Mouse (Mus musculus) gastrocnemius, adult 18-20 months (tissue): ENCODE data around the gene Fn3krp. TPM values are rescaled to one million over a fixed set of nuclear protein-coding genes. Genes with fewer than 3 reads are reported as not detected.

Source experiments
- DNase-seq: peaks from one replicate; pipeline ENCODE4 v3.0.0; 2021; ENCODE audit warnings: low spot score
- long read RNA-seq, 2 experiments: library from polyadenylated mRNA; stranded (forward); transcript quantifications; one replicate each; pipeline ENCODE4 v2.0.0; 2021
- total RNA-seq, 2 experiments: library from RNA; stranded (reverse); gene quantifications; 2 replicates each; pipeline ENCODE4 v1.2.3; 2021

Gene Fn3krp
- 1 to 10 TPM; 3.5 to 3.8 TPM for total RNA-seq
- long read RNA-seq, experiment 1 = 0 reads
- long read RNA-seq, experiment 2 = 0 reads

DNA sequence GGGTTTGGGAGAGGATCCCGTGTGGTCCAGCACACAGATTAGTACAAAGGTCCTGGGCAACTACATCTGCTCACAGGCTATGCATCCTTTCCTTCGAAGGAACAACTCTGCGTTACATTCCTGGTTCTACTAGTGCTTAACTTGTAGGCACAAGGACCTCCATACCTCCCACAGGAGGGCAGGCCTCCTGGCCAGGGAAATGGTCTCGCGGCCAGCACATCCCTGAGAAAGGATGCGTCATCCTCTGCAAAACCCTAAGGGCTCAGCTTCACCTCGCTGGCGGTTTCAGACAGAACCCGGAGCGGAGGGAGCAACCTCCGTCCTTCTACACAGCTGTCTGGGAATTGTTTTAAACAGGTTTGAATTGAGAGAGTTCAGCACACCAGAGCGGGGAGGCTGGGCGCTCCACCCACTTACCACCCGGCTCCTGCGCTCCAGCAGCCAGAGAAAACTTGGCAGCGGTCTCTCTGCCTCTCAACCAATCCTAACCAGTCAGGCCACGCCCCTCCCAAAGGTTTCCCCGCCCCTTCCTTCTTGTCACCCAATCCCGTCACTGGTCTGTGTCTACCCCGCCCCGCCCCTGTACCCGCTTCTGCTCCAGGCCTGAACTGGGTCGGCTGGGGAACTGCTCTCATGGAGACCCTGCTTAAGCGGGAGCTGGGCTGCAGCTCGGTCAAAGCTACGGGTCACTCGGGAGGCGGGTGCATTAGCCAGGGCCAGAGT, at the start of gene Fn3krp:
Gene Fn3krp, plus strand, starts transcription at position 572 of the 723 bp plus-strand sequence.
- DNase-seq = peak; percentile 100

DNA sequence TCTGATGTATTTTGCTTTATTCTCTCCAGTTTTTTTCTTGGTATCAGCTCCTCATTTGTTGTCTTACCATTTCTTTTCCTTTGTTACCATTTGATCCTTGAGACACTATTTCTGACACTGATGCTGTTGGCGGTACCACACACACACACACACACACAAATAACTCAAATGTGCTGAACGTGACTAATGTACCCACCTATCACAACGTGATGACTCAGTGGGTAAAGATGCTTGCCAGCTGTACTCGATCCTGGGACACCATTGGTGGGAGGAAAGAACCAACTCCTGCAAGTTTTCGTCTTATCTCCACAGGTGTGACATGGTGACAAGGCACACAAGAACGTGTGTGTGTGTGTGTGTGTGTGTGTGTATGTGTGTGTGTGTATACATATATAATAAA, 47.9 kb upstream of the Fn3krp start:
- no peak for DNase-seq

DNA sequence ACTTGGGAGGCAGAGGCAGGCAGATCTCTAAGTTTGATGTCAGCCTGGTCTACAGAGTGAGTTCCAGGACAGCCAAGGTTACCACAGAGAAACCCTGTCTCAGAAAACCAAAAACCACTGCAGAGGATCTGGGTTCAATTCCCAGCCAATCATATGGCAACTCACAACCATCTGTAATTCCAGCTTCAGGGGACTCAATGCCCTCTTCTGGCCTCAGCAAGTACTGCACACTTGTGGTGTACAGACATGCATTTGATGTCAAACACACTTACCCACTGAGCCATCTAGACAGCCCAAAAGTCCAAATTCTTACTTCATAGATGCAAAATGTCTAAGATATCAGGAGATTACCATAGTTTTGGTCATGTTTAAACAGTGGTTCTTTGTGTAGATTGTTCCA, 42.6 kb upstream of the Fn3krp start:
- no peak for DNase-seq

DNA sequence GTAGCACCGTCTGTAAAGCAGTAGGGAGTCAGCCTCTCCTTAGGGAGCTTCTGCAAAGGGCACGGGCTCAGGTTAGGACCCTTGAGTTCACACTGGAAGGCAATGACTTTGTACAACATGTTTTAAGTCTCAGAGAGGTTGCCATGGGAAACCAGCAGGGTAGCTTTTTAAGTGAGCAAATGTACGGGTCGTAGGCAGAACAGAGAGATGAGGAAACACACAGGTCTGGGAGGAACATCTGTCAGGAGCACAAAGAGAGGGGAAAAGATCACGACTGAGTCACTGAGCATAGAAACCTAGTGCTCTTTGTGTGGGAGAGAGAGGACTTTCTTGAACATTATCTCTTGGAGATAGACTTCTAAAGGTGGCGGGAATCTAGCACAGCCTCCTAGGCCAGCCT, 40.9 kb upstream of the Fn3krp start:
- DNase-seq = no peak

DNA sequence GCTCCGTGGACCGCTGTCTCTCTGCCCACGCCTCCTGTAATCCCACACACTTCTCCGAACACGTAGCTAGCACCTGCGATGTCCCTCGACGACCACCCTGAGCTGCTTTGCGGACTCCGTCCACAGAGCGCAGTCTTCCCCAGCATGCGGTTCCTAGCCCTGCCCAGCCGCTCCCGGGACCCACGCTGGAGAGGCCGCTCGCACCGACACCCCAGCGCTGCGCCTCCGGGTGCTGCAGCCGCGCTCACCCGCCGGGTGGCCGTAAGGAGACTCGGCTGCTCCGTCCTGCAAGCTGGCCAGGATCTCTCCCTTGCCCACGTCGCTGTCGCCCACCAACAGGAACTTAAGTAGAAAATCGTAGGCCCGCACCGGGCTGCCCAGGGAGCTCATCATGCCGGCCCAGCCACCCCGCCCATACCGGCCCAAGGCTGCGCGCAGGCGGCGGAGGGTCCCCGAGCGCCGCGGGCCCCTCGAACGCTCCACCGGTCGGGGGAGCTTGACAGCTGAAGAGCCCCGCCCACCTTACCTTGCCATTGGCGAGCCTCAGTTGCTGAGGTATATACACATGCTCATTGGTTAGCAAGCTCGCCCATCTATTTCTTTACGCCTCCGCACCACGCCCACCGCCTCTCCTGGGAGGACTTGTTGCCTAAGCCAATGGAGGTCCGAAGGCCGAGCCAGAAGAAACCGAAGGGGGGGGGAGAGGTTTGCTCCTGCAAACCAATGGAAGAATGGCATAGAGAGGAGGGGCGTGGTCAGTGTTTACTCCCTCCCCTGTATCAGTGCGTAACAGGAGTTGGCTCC, 33.2 kb upstream of the Fn3krp start, which contains the start of gene Rab40b:
Gene Rab40b, minus strand, starts transcription at position 502 of the 804 bp plus-strand sequence.
- peak; percentile 94 for DNase-seq

DNA sequence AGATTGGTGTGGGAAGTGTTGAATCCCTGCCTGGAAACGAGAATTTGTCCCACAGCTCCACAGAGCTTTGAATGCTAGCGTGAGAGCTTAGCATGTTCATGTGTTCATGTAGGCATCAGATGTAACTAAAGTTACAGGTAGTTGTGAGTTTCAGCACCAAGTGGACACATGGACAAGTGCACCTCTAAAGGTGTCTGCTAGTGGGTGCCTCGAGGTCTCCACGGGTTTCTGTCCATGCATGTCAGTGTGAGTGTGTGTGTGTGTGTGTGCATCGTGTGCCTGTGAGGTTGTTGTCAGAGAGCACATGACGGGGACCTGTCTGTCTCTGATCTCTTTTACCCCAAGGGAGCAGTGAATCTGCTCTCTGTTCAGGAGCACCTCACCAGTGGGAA, 32.7 kb upstream of the Fn3krp start:
- DNase-seq = no peak

DNA sequence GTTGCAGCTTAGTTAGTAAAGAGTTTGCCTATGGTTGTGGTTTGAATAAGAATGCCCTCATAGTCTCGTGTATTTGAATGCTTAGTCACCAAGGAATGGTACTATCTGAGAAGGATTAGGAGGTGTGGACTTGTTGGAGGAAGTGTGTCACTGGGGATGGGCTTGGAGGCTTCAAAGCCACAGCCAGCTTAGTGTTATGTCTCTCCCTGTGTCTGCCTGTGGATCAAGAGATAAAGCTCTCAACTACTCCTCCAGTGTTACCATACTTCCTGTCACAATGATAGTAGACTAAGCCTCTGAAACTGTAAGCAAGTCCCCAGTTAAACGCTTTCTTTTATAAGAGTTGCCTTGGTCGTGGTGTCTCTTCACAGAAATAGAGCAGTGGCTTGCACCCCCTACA, 30.4 kb upstream of the Fn3krp start:
- DNase-seq = no peak

DNA sequence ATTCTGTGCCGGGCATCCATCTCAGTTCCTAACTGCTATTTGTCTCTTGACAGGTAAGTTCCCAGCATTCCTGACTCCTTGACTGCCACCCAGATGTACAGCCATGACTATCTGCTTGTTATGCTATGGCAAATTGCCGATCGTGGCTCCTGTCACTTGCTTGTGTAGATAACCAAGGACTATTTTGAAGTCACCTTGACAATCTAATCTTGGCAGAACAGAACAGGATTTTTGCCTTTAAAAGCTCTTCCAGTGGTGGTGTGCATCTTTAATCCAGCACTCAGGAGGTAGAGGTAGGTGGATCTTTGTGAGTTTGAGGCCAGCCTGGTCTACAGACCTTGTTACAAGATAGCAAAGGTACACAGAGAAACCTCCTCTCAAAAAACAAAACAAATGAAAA, 28.8 kb upstream of the Fn3krp start:
- no peak for DNase-seq

DNA sequence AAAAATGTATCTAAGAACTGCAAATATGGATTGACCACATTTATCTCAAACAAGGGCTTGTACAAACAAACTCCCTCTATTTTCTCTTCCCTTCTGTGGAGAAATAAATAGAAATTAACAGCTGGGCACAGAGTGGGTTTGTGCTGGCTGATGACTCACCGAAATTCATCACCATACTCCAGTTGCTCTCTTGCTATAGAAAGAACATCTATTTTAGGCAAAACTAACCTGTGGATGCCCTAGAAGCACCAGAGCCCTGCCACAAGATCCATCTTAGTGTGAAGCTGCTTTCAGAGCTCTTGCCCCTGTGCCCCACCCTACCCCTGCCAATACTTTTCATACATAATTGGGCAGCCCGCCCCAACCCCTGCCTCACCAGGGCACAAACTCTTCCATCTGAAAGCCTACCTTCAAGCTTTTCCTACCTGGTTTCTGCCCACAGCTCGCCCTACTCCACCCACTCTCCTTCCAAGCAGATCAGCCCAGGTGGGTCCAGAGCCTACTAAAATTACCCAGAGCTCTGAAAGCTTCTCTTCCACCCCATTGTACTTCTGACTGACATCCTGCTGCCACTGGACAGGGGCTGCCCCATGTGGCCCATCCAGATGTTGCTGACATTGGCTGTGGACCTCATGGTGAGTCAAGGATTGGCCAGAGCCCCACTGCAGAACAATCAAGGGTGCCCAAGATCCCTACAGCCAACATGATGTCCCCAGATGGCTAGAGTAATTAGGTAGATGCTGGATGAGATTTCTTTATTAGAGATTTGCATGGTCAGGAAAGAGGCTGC, 13.6 kb upstream of the Fn3krp start:
- no peak for DNase-seq

DNA sequence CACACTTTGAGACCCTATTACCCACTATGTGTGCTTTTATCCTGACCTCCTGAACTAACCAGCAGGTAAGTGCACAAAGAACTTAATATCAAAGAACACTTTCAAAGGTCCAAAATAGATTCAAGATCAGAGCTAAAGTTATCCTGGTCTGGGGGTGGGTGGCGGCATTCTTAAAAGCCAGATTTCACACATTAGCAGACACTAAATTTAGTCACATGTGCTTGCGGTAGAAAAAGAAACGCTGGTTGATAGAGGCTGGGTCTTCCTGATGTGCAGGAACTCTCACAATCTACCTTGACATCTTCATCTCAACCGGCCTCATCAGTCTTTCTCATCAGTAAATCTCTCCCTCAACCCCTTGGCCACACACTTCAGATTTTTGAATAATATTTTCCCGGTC, 6.4 kb upstream of the Fn3krp start:
- DNase-seq = no peak

DNA sequence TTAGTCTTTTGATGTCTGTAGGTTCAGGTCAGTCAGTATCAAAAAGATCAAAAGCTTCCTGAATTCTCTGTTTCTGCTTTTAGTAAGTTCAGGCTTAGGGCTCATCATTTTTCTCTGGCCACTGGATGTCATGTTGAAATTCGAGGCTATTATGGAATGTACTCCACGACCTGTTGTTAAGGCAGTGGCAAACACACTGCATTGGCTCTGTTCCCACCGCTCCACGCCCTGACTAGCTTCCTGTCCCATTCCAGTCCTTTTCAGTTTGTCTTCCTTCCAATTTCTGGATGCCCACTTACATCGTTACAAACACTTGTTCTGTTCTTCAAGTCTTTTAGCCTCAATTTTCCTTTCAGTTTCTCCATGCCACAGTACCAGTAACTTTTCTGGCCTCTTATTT, 5.8 kb upstream of the Fn3krp start:
- DNase-seq = no peak

DNA sequence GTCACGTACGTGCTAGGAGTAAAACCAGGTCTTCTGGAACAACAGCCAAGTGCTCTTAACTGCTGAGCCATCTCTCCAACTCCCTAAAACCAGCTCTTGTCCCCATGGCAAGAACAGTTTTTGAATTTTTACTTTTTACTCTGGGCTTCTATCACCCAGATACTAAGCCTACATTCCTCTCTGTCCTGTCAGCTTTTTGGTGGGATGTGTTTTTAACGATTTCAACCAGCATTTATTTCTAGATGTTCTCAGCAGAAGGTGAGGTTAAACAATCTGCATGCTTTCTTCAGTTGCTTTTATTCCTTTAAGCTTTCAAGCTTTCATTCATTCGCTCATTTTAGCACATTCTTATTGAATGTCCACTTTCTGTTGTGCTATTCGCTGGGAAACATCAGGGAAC, 3.2 kb upstream of the Fn3krp start:
- DNase-seq = no peak

DNA sequence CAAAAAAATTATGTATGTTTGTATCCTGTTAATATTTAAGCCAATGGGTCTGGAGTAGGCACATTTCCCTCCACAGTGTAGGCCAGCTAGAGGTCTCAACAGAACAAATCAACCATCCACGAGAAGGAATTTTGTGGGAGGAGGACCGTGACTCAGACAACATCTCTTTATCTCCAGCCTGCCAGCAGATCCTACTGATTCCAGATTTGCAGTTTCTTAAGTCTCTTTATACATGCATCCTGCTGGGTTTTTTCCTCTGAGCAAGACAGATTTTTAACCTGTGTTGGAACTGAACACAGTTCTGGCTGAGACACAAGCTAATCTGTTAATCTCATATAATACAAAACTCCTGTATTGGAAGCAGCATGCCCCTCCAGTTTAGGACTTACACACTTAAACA, 2.3 kb upstream of the Fn3krp start:
- DNase-seq = no peak

DNA sequence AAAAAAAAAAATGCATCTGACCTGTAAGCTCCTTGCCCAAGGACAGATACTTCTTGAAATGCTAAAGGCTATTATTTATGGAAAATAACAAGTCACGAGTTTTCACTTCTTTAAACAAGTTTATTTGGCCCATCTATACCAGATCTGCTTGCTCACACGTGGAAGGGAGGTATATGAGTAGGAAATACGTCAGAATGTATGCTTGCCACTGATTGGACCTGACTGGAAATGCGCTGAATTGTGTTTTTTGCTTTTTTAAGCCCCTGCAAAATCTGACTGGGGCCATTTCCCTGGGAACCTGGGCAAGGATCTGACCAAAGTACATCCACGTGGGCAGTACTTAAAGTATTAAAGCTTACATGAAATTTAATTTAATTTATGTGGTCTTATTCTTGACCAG, 822 bp upstream of the Fn3krp start:
- no peak for DNase-seq

DNA sequence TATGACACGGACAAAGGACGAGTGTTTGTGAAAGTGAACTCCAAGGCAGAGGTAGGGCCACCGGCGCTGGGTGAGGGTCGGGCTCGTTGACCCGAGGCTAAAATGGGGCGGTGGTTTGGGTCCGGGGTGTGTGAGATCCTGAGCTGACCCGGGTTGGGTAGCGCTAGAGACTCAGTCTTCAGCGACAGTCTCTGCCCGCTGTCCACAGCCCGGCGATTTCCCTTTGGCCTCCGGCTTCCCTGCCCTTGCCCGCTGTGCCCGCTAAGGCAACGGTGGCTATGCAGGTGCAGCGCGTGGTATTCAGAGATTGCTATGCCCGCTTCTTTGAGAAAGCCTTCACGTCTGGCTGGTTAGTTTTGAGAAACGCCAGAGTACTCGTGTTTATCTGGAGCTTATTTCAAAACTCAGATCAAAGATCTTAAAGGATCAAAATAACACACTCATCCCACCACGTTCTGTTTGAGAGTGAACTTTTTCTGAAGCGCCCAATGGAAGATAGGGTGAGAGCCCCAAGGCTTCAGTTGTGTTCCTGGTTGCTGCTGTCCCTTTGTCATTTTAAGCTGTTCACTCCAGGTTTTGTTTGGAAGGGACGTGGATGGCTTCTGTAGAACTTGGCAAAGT, 462 bp downstream of the Fn3krp start:
- DNase-seq = no peak

DNA sequence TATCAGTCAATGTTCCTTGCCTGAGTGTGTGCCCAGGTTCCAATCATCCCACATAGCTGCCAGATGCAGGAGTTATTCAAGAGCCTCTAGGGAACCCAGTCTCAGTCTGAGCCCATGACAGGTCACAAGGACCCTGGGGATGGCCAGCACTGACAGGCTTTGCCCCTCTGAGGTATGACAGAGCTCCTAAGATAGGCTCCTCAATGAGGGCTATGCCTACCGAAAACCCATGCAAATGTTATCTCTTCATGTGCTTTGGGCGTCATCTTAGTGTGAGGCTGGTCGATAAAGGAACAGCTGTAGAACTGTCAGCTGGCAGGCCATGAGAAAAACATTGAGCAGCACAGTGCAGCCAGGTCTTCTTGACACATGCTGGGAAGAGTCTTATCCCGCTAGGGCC, 12.2 kb downstream of the Fn3krp start:
- no peak for DNase-seq

DNA sequence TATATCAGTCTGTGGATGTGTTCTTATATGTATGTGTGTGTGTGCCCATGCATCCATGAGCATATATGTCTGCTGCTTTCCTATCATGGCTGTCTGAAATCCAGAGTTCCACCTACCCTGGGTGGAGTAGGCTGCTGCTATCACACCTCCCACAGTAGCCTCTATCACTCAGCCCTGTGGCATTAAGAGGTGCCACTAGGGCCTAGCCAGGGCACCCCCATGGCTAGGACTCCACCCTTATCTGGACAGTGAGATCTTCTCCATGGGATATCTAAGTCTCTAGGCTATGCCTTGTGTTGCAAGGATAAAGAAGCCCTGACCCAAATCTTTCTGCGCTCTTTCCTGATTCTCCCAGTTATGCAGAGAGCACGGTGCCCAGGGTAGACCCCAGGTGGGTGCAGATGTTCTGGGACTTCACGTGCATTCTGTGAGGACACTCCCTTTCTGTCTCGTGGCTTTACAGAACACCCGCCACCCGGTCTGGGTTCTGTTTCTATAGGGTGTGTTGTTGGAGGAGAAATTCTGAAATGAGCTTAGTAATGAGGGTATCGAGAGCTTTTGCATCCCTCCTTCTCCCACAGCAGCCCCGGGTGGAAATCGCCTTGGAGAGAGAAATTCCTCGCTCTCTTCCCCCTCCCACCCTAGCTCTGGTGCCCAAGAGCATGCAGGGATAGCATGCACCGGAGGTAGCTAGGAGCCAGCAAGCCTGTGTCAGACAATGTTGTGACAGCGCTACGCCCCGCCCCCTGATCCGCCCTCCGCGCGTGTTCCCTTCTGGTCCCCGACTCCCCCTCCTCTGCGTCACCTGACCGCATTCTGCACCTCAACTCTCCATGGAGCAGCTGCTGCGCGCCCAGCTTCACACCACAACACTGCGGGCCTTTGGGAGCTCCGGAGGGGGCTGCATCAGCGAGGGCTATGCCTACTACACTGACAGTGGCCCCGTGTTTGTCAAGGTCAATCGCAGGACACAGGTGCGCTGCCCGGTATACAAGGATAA, 13.3 kb downstream of the Fn3krp start, which contains the start of gene Fn3k:
Gene Fn3k, plus strand, starts transcription at position 758 of the 1,000 bp plus-strand sequence.
- peak; percentile 90 for DNase-seq

DNA sequence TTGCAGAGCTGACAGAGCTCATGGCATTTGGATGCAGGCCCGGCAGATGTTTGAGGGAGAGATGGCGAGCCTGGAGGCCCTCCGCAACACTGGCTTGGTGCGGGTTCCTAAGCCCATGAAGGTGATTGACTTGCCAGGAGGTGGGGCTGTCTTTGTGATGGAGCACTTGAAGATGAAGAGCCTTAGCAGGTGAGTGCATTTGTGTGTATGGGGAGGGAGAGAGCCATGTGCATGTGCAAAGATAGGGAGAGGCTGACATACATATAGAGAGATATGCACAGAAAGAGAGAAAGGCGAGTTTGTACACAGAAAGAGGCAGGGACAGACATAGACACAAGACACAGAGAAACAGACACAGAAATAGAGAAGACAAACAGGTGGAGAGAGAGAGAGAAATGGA, 16.0 kb downstream of the Fn3krp start:
- no peak for DNase-seq

DNA sequence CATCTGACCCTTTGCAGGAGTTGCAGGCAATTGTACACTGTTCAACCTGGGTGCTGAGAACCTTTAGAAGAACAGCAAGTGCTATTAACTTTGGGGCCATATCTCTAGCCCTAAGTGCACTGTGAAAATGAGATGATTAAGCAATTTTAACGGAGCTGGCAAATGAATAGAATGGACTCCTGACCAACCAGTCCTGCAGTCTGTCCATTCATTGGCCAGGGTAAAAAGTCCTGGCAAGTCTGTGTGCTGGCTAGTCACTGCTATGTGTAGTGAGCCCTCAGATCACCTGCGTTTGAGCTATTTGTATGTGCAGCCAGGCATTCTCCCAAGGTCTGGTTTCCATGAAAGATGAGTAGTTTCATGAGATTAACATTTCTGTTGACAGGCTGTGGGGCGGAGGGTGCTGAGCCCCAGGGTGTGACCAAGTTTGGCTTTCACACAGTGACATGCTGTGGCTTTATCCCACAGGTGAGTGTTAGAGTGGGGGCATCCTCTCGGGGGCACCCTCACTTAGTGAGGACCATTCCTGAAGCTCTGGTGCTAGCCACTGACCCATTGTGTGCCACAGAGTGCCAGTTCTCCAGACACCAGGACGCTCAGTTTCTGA, 18.6 kb downstream of the Fn3krp start:
- DNase-seq = no peak

DNA sequence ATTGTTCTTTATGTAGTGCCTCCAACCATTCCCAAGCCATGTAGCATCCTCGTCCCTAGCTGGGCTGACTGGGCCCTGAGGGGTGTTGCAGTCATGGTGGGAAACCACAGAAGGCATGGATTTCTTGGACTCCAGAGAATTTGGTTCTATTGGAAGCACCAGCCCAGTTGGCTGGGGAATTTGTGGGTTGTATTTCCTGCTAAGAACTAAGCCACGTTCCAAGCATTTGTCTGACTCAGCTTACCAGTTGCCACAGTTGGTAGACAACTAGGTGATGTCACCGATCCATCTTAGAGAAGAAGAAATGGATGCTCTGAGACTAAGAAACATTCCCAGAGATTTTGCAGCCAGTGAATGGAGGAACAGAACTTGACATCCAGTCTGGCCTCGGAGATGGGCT, 20.5 kb downstream of the Fn3krp start:
- DNase-seq = no peak
